Mouse (Mus musculus) E14TG2a.4 (cell line): ENCODE measurements around the gene Ikzf2.

ENCODE experiments used
- CTCF ChIP-seq: conservative IDR thresholded peaks from 2 replicates; pipeline ENCODE4 v1.5.1; 2014; ENCODE audit warnings: low read length
- POU5F1 ChIP-seq: IDR thresholded peaks from 2 replicates; pipeline ENCODE4 v1.6.1; 2014; ENCODE audit warnings: low read length, borderline replicate concordance

DNA sequence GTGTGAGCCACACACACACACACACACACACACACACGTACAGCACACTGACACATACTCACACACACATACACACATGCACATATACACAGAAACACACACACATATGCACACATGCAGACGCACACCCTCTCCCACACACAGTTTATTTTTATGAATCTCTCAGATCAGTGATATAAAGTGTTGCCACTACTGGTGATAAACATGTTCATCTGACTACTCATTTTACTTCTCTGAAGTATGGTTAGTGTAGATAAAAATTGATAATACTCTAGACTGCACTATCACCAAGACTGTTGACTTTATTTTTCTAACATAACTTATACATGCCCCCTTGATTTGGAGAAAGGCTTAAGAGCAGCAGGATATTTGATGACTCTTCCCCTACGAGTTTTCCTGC lies 144.5 kb downstream of the Ikzf2 start:
- no peak for TF ChIP-seq CTCF
- no peak for TF ChIP-seq POU5F1
